In the genomic region with DNA sequence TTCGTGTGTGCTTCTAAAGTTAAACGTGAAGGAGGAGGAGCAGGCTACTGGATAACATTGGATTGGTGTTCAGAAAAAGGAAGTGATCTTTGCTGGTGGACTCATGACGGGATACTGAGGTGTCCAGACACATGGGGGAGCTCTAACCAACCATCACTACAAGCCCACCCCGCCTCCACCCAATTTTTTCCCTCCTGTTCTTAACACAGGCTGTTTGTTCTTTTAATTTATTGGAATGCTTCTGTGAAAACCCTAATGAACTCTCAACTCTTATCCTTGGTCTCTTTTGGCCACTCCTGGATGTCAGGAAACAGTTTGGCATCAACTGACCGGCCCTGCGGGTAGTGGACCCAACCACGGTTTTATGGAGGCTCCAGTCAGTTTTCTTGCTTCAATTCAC, we compare ENCODE assay signal across 8 mouse cellular contexts. TPM values are rescaled to one million over a fixed set of nuclear protein-coding genes. Genes with fewer than 3 reads are reported as not detected.
DNase-seq lines count a peak whose midpoint lies in the region; ATAC-seq and TF ChIP-seq lines count a peak whose summit lies in the region.

No protein-coding gene starts in this region.

- H3K36me3 ChIP-seq in stomach, postnatal 0 days (ENCODE audit: control insufficient read depth, insufficient read depth, low read length): no peaks in the 10 kb centered on the region

- peak; percentile 40 for TF ChIP-seq CTCF in gastrocnemius, adult 2 months (IDR thresholded peaks at IDR 0.05)
- TF ChIP-seq CTCF in stomach, postnatal 0 days (IDR thresholded peaks at IDR 0.05; ENCODE audit: low read depth): peak; percentile 40

- no peaks in the 10 kb centered on the region for H3K27me3 ChIP-seq in stomach, postnatal 0 days (ENCODE audit: control insufficient read depth, insufficient read depth, low read length)

- TF ChIP-seq EP300 in stomach, postnatal 0 days (optimal IDR thresholded peaks at IDR 0.05): no peak

- no peaks in the 10 kb centered on the region for H3K4me1 ChIP-seq in stomach, postnatal 0 days (replicated peaks; ENCODE audit: control insufficient read depth, insufficient read depth)

- H3K9ac ChIP-seq in stomach, postnatal 0 days (ENCODE audit: low read length): no peak overlapping the region

- peak overlapping the region; percentile 32; the same call in 1 of the 2 replicates for H3K4me3 ChIP-seq in gastrocnemius, adult 2 months
- no peak overlapping the region for H3K4me3 ChIP-seq in stomach, postnatal 0 days (ENCODE audit: low read depth, low read length)

- peak overlapping the region; percentile 70 for H3K27ac ChIP-seq in gastrocnemius, adult 2 months
- H3K27ac ChIP-seq in stomach, postnatal 0 days (replicated peaks): no peak overlapping the region

- peak; percentile 46 for DNase-seq in gastrocnemius, adult 2 months
- no peak for DNase-seq in gastrocnemius, postnatal 14 days
- peak; percentile 30 for DNase-seq in right cerebral cortex, adult 18-20 months
- DNase-seq in right cerebral cortex, postnatal 36 days (ENCODE audit: low spot score in 2 of 2): no peak
- peak; percentile 56 to 64 for DNase-seq in layer of hippocampus, adult 8-10 months (ENCODE audit: low spot score in 2 of 2)
- no peak for DNase-seq in stomach, postnatal 0 days (ENCODE audit: low spot score)
- DNase-seq in cerebellum, adult 9-10 months: no peak
- DNase-seq in cerebellum, postnatal 25 days: no peak

- no peak for ATAC-seq in stomach, postnatal 0 days (ENCODE audit: low FRiP score, low TSS enrichment)

- WGBS in stomach, postnatal 0 days: 88% methylated on average over 7 of the region's 7 CpGs

- H3K9me3 ChIP-seq in stomach, postnatal 0 days (ENCODE audit: control insufficient read depth, low read length): no peaks in the 10 kb centered on the region

- H3K4me2 ChIP-seq in stomach, postnatal 0 days (replicated peaks; ENCODE audit: low read depth): no peak overlapping the region

- intact Hi-C loops in gastrocnemius, adult 2 months (cut with DNase I): no loop called here
- intact Hi-C loops in gastrocnemius, postnatal 14 days (cut with DNase I; ENCODE audit: low total_unique reads): no loop called here

RNA-seq across cellular contexts. Expression of gene Add3, which starts 33.3 kb away (rescaled TPM):
- total RNA-seq in gastrocnemius, adult 2 months (2021): 10 to 100 TPM; 17.0 to 29.5 TPM
- 10 to 100 TPM; 31.6 to 45.4 TPM for total RNA-seq in gastrocnemius, postnatal 14 days (2021)
- 100 to 1,000 TPM; 121 to 162 (median 144) TPM for total RNA-seq in layer of hippocampus, adult 8-10 months (2022)
- 48.2 and 52.4 TPM in 2 replicates for polyA plus RNA-seq in stomach, postnatal 0 days (2015; fragmentation: Nextera tagmentation; extraction: Ambion mirVana)

Comparison
In these comparisons a context has a peak if more than half of its experiments do, and no peak if none do; other contexts are left out.
1. DNase-seq: peak in gastrocnemius, adult 2 months (single experiment), right cerebral cortex, adult 18-20 months (single experiment) and layer of hippocampus, adult 8-10 months (2 of 2); none in gastrocnemius, postnatal 14 days (single experiment), right cerebral cortex, postnatal 36 days (0 of 2), stomach, postnatal 0 days (single experiment), cerebellum, adult 9-10 months (single experiment) and cerebellum, postnatal 25 days (0 of 2).